Mouse (Mus musculus) forebrain, embryonic 12.5 days (tissue): ENCODE measurements around the gene Dnajb12. TPM values are rescaled to one million over a fixed set of nuclear protein-coding genes. Genes with fewer than 3 reads are reported as not detected.
A peak's percentile ranks its signal among the peaks of the same experiment; 100 is the strongest.

Source experiments
- ATAC-seq: fragments of 200-750 bp; cut with Nextera tagmentation; 2 replicates; pipeline ENCODE4 v1.8.0; 2017; ENCODE audit warnings: moderate TSS enrichment; ENCODE audit not compliant: low FRiP score
- H3K27ac ChIP-seq: fragments of 300-500 bp; sonication (generic); 2 replicates; pipeline ENCODE4 v1.5.1; 2016; ENCODE audit warnings: mild to moderate bottlenecking
- H3K27me3 ChIP-seq: fragments of 300-500 bp; sonication (generic); 2 replicates; pipeline ENCODE4 v1.6.1; 2016; ENCODE audit warnings: mild to moderate bottlenecking
- H3K36me3 ChIP-seq: fragments of 300-500 bp; sonication (generic); replicated peaks from 2 replicates; pipeline ENCODE4 v1.6.1; 2016; ENCODE audit warnings: mild to moderate bottlenecking
- H3K4me1 ChIP-seq: fragments of 300-500 bp; sonication (generic); 2 replicates; pipeline ENCODE4 v1.6.1; 2016
- H3K4me2 ChIP-seq: fragments of 300-500 bp; sonication (generic); 2 replicates; pipeline ENCODE4 v1.6.1; 2016; ENCODE audit warnings: mild to moderate bottlenecking, moderate library complexity
- H3K4me3 ChIP-seq: fragments of 300-500 bp; sonication (generic); replicated peaks from 2 replicates; pipeline ENCODE4 v1.5.1; 2016; ENCODE audit warnings: mild to moderate bottlenecking
- H3K9ac ChIP-seq: fragments of 300-500 bp; sonication (generic); 2 replicates; pipeline ENCODE4 v1.6.1; 2016; ENCODE audit warnings: mild to moderate bottlenecking
- H3K9me3 ChIP-seq: fragments of 300-500 bp; sonication (generic); 2 replicates; pipeline ENCODE4 v1.6.1; 2016
- WGBS: fragments of 180-500 bp; shearing (Covaris S2); methylation state at CpG from one replicate; pipeline ENCODE4 v1.1.7; 2016; 5-methylcytosine and 5-hydroxymethylcytosine counted together
- polyA plus RNA-seq: library from polyadenylated mRNA; unstranded; fragments of >200 nt; fragmentation: Nextera tagmentation; extraction: Ambion mirVana; gene quantifications from 2 replicates; pipeline ENCODE4 v1.2.1, GENCODE M21; 2016

The Dnajb12 gene
- polyA plus RNA-seq, 1 experiment from 2014 or later: 21.2 TPM

- Histone ChIP-seq H3K4me1 (peaks cover 17% of the 10 kb centered on the region; the same call in 1 of the 2 replicates), H3K4me2 (no peak overlapping the region), H3K9me3 (no peaks in the 10 kb centered on the region), H3K9ac (no peak overlapping the region), H3K27ac (no peak overlapping the region), H3K4me3 (no peak overlapping the region), H3K27me3 (no peaks in the 10 kb centered on the region), H3K36me3 (peaks cover 45% of the 10 kb centered on the region)
- no peak for ATAC-seq
- WGBS: 87% methylated on average over 15 of the region's 15 CpGs
Observed at GRCm38 (mm10) chr10:59889953-59890751, 10.8 kb downstream of the Dnajb12 start.

DNA sequence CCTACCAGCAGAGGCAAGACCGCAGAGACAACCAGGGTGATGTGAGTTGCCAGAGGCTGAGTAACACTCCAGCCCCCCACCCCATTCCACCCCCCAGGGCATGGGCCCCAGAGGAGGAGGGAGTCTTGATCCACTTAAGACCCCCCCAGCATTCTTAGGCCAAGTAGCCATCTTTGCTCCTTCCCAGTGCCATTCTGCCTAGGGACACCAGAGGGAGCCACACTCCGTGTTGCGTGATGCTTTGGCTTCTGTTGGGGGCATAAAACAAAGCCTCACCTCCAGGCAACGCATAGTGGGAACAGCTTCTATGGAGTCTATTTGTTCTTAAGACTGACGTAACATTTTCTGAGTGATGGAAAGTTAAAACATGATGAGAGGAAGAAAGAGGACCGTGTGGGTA, 13.6 kb downstream of the Dnajb12 start:
- Histone ChIP-seq H3K4me1 (peaks cover 40% of the 10 kb centered on the region), H3K36me3 (peaks cover 56% of the 10 kb centered on the region), H3K27ac (0 out of 2 replicates have a peak overlapping the region, but pooled peaks have one; percentile 36), H3K9me3 (no peaks in the 10 kb centered on the region), H3K9ac (no peak overlapping the region), H3K27me3 (no peaks in the 10 kb centered on the region), H3K4me3 (no peak overlapping the region), H3K4me2 (no peak overlapping the region)
- ATAC-seq: peak; percentile 18; the same call in 1 of the 2 replicates
- WGBS: 35% methylated on average over 6 of the region's 6 CpGs

GRCm38 (mm10) chr10:59894251-59895160, 15.2 kb downstream of the Dnajb12 start:
- no peaks in the 10 kb centered on the region for H3K9me3 ChIP-seq
- no peak overlapping the region for H3K9ac ChIP-seq
- H3K36me3 ChIP-seq: peaks cover 56% of the 10 kb centered on the region
- no peak for ATAC-seq
- H3K27me3 ChIP-seq: no peaks in the 10 kb centered on the region
- peaks cover 55% of the 10 kb centered on the region for H3K4me1 ChIP-seq
- no peak overlapping the region for H3K4me2 ChIP-seq
- no peak overlapping the region for H3K4me3 ChIP-seq
- 80% methylated on average over 25 of the region's 25 CpGs for WGBS
- H3K27ac ChIP-seq: peak overlapping the region; percentile 46

- Histone ChIP-seq H3K9me3 (no peaks in the 10 kb centered on the region), H3K4me1 (peaks cover 62% of the 10 kb centered on the region), H3K27me3 (no peaks in the 10 kb centered on the region), H3K27ac (peak overlapping the region; percentile 100), H3K9ac (no peak overlapping the region), H3K4me2 (no peak overlapping the region), H3K36me3 (peaks cover 47% of the 10 kb centered on the region), H3K4me3 (no peak overlapping the region)
- 96% methylated on average over 17 of the region's 17 CpGs for WGBS
- no peak for ATAC-seq
Observed at GRCm38 (mm10) chr10:59895460-59896186, 16.3 kb downstream of the Dnajb12 start.

DNA sequence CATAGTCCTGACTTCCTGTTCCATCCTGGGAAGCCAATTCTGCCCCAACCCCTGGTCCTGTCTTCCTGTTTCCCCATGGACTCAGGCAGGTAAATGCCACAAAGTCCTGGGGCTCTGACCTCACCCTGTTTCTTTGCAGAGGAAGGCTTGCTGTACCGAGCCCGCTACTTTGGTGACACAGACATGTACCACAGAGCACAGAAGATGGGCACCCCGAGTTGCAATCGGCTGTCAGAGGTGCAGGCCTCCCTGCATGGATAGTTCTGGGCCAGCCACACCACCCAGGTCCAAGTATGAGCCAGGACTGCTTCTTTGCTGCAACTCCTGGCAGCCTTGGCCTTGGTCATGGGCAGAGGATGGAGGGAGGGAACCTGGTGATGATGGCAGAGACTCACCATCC, 16.9 kb downstream of the Dnajb12 start:
- no peak overlapping the region for H3K9ac ChIP-seq
- ATAC-seq: no peak
- H3K4me2 ChIP-seq: no peak overlapping the region
- H3K27ac ChIP-seq: peak overlapping the region; percentile 100
- H3K27me3 ChIP-seq: no peaks in the 10 kb centered on the region
- WGBS: 97% methylated on average over 4 of the region's 4 CpGs
- H3K4me3 ChIP-seq: no peak overlapping the region
- peaks cover 42% of the 10 kb centered on the region for H3K36me3 ChIP-seq
- peaks cover 68% of the 10 kb centered on the region for H3K4me1 ChIP-seq
- H3K9me3 ChIP-seq: no peaks in the 10 kb centered on the region

DNA sequence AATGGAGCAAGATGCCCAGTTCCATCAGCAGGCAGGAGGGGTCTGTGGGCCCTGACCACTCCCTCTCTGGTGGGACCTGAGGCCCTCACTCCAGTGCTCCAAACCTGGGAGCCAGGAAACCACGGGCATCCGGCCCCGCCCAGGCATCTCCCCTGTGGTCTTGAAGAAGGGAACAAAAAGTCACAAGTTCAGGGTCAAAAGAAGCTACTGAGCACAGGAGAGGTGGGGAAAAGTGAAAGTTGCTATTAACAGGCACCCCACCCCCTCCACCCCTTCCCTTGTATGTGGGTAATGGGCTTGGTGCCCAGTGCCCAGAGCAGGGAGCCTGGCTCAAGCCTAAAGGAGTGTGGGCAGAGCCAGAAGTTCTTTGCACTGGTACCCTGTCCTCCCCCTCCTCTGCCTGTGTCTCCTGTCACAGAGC, 17.6 kb downstream of the Dnajb12 start:
- Histone ChIP-seq H3K4me3 (no peak overlapping the region), H3K4me2 (peak overlapping the region; percentile 38), H3K9me3 (no peaks in the 10 kb centered on the region), H3K27me3 (no peaks in the 10 kb centered on the region), H3K36me3 (peaks cover 36% of the 10 kb centered on the region), H3K9ac (peak overlapping the region; percentile 43; the same call in 1 of the 2 replicates), H3K4me1 (peaks cover 75% of the 10 kb centered on the region), H3K27ac (peak overlapping the region; percentile 100)
- 42% methylated on average over 3 of the region's 3 CpGs for WGBS
- 0 out of 2 replicates have a peak, but pooled peaks have one; percentile 1 for ATAC-seq

DNA sequence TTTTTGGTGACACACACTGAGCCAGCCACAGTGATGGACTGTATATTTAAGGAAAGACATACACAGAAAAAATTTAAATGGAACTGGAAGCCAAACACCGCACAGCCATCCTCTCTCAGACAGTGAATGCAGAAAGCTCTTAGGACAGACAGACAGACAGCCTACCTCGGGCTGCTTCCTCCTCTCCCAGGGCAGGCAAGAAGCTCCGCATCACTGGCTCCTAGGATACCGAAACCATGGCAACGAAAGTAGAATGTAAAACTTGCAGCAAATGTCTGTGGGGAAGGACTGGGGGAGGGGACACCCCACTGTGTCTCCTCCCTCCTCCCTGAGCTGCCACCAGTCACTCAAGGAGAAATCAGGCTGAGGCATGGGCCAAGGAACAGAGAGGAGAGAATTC, 18.2 kb downstream of the Dnajb12 start:
- 8% methylated on average over 5 of the region's 5 CpGs for WGBS
- peak; percentile 24; the same call in 1 of the 2 replicates for ATAC-seq
- Histone ChIP-seq H3K9me3 (no peaks in the 10 kb centered on the region), H3K27me3 (no peaks in the 10 kb centered on the region), H3K27ac (peak overlapping the region; percentile 100), H3K4me2 (peak overlapping the region; percentile 38), H3K4me1 (peaks cover 81% of the 10 kb centered on the region), H3K36me3 (peaks cover 30% of the 10 kb centered on the region), H3K9ac (peak overlapping the region; percentile 43; the same call in 1 of the 2 replicates), H3K4me3 (no peak overlapping the region)

- peak overlapping the region; percentile 100 for H3K27ac ChIP-seq
- H3K27me3 ChIP-seq: no peaks in the 10 kb centered on the region
- no peaks in the 10 kb centered on the region for H3K9me3 ChIP-seq
- peaks cover 27% of the 10 kb centered on the region for H3K36me3 ChIP-seq
- H3K4me3 ChIP-seq: no peak overlapping the region
- 58% methylated on average over 9 of the region's 9 CpGs for WGBS
- H3K4me2 ChIP-seq: peak overlapping the region; percentile 8; the same call in 1 of the 2 replicates
- peaks cover 87% of the 10 kb centered on the region for H3K4me1 ChIP-seq
- no peak for ATAC-seq
- H3K9ac ChIP-seq: peak overlapping the region; percentile 36
Observed at GRCm38 (mm10) chr10:59898180-59898778, 18.9 kb downstream of the Dnajb12 start.

GRCm38 (mm10) chr10:59898935-59899334, 19.6 kb downstream of the Dnajb12 start:
- Histone ChIP-seq H3K27me3 (no peaks in the 10 kb centered on the region), H3K9me3 (no peaks in the 10 kb centered on the region), H3K9ac (peak overlapping the region; percentile 60), H3K4me1 (peaks cover 90% of the 10 kb centered on the region), H3K36me3 (peaks cover 25% of the 10 kb centered on the region), H3K4me2 (peak overlapping the region; percentile 39), H3K27ac (peak overlapping the region; percentile 100), H3K4me3 (no peak overlapping the region)
- WGBS: 24% methylated on average over 2 of the region's 2 CpGs
- ATAC-seq: no peak

- peaks cover 86% of the 10 kb centered on the region for H3K4me1 ChIP-seq
Observed at GRCm38 (mm10) chr10:59899341-59900173, 20.2 kb downstream of the Dnajb12 start.

GRCm38 (mm10) chr10:59900174-59900435, 20.7 kb downstream of the Dnajb12 start:
- Histone ChIP-seq H3K9ac (peak overlapping the region; percentile 36), H3K4me3 (no peak overlapping the region), H3K27me3 (no peaks in the 10 kb centered on the region), H3K27ac (peak overlapping the region; percentile 100), H3K4me1 (peaks cover 82% of the 10 kb centered on the region), H3K4me2 (peak overlapping the region; percentile 39), H3K36me3 (peaks cover 15% of the 10 kb centered on the region), H3K9me3 (no peaks in the 10 kb centered on the region)
- no peak for ATAC-seq
- WGBS: 31% methylated on average over 4 of the region's 4 CpGs

More at GRCm38 (mm10) chr10:59899341-59900173, 20.2 kb downstream of the Dnajb12 start:
- Histone ChIP-seq H3K36me3 (peaks cover 19% of the 10 kb centered on the region), H3K4me3 (0 out of 2 replicates have a peak overlapping the region, but pooled peaks have one; percentile 7), H3K9me3 (no peaks in the 10 kb centered on the region), H3K4me2 (peak overlapping the region; percentile 39), H3K27ac (peak overlapping the region; percentile 100), H3K9ac (peak overlapping the region; percentile 60), H3K27me3 (no peaks in the 10 kb centered on the region)
- 7% methylated on average over 21 of the region's 21 CpGs for WGBS
- ATAC-seq: peak; percentile 94
